Mouse (Mus musculus): Measurements from ENCODE around the gene Gm609. TPM values are rescaled to one million over a fixed set of nuclear protein-coding genes. Genes with fewer than 3 reads are reported as not detected.

The Gm609 gene
- polyA plus RNA-seq, 1 experiment from 2014 or later, result 0.82 TPM

- no peak overlapping the region for H3K9ac ChIP-seq
- no peaks in the 10 kb centered on the region for H3K36me3 ChIP-seq
- no peak overlapping the region for H3K27ac ChIP-seq
- WGBS, result 67% methylated on average over 5 of the region's 5 CpGs
- H3K4me1 ChIP-seq, result no peaks in the 10 kb centered on the region
- no peak overlapping the region for H3K4me3 ChIP-seq (replicated peaks)
- no peak overlapping the region for H3K4me2 ChIP-seq
- no peaks in the 10 kb centered on the region for H3K9me3 ChIP-seq
- H3K27me3 ChIP-seq (replicated peaks), result no peaks in the 10 kb centered on the region
- no peak for ATAC-seq (ENCODE audit: insufficient read depth, low FRiP score, low read depth)
Measured at GRCm38 (mm10) chr16:45390286-45390956, 102.3 kb downstream of the Gm609 start.

- Histone ChIP-seq H3K4me2 (no peak overlapping the region), H3K27ac (no peak overlapping the region), H3K4me1 (no peaks in the 10 kb centered on the region), H3K4me3 (replicated peaks) (no peak overlapping the region), H3K36me3 (no peaks in the 10 kb centered on the region), H3K27me3 (replicated peaks) (no peaks in the 10 kb centered on the region), H3K9me3 (no peaks in the 10 kb centered on the region), H3K9ac (no peak overlapping the region)
- ATAC-seq (ENCODE audit: insufficient read depth, low FRiP score, low read depth), result no peak
- 72% methylated on average over 2 of the region's 2 CpGs for WGBS
Measured at GRCm38 (mm10) chr16:45389833-45390232, 102.9 kb downstream of the Gm609 start.

DNA sequence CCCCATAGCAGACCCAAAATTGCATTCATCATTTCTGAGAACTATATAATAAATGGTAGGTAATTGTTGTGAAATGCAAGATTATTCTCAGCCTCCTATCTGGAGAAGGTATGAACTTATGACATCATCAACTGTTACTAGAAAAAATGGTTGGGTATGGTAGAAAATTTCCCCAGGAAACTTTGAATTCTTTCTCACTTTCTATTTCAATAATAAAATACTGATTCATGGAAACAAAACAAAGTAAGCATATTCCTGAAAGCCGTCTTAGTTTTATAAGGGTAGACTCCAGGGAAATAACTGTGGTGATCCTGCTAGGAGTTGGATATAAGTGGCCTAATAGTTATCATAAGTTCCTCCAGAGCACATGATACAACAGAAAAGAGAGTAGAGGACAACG lies 103.7 kb downstream of the Gm609 start:
- Histone ChIP-seq H3K36me3 (no peaks in the 10 kb centered on the region), H3K4me3 (replicated peaks) (no peak overlapping the region), H3K4me1 (no peaks in the 10 kb centered on the region), H3K27ac (no peak overlapping the region), H3K9me3 (no peaks in the 10 kb centered on the region), H3K9ac (no peak overlapping the region), H3K4me2 (no peak overlapping the region), H3K27me3 (replicated peaks) (no peaks in the 10 kb centered on the region)
- WGBS, result 87% methylated on average over 2 of the region's 2 CpGs
- no peak for ATAC-seq (ENCODE audit: insufficient read depth, low FRiP score, low read depth)

DNA sequence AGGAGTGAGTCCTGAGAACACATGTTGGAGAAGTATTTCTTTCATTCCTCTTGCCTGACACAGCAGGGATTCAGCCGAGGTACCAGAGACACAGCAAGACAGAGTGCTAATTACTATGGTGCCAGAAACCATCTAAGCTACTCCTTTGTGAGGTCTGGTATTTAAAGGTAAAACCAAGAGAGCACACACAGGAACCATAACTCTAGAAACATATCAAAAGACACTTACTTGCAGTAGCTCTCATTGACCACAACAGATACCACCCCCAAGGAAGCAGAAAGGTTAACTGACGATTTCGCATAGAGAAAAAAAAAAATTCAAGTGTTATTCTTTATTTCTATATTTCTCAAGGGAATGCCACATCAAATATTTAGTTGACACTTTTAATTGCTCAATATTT lies 111.0 kb downstream of the Gm609 start:
- H3K4me3 ChIP-seq (replicated peaks), result no peak overlapping the region
- H3K4me1 ChIP-seq, result no peaks in the 10 kb centered on the region
- no peaks in the 10 kb centered on the region for H3K27me3 ChIP-seq (replicated peaks)
- H3K9me3 ChIP-seq, result no peaks in the 10 kb centered on the region
- WGBS, result 75% methylated on average over 3 of the region's 3 CpGs
- 0 out of 2 replicates have a peak, but pooled peaks cover 3% of the 10 kb centered on the region for H3K36me3 ChIP-seq
- H3K4me2 ChIP-seq, result no peak overlapping the region
- no peak overlapping the region for H3K9ac ChIP-seq
- H3K27ac ChIP-seq, result no peak overlapping the region
- ATAC-seq (ENCODE audit: insufficient read depth, low FRiP score, low read depth), result no peak

GRCm38 (mm10) chr16:45378959-45379358 lies 113.8 kb downstream of the Gm609 start:
- Histone ChIP-seq H3K36me3 (0 out of 2 replicates have a peak, but pooled peaks cover 3% of the 10 kb centered on the region), H3K27ac (no peak overlapping the region), H3K4me2 (no peak overlapping the region), H3K4me3 (replicated peaks) (no peak overlapping the region), H3K4me1 (no peaks in the 10 kb centered on the region), H3K9me3 (no peaks in the 10 kb centered on the region), H3K27me3 (replicated peaks) (no peaks in the 10 kb centered on the region), H3K9ac (no peak overlapping the region)
- 72% methylated on average over 3 of the region's 3 CpGs for WGBS
- no peak for ATAC-seq (ENCODE audit: insufficient read depth, low FRiP score, low read depth)

- ATAC-seq (ENCODE audit: insufficient read depth, low FRiP score, low read depth), result no peak
- no peaks in the 10 kb centered on the region for H3K27me3 ChIP-seq (replicated peaks)
- H3K27ac ChIP-seq, result no peak overlapping the region
- H3K9me3 ChIP-seq, result no peaks in the 10 kb centered on the region
- 86% methylated on average over 5 of the region's 5 CpGs for WGBS
- H3K36me3 ChIP-seq, result 0 out of 2 replicates have a peak, but pooled peaks cover 3% of the 10 kb centered on the region
- no peak overlapping the region for H3K9ac ChIP-seq
- H3K4me1 ChIP-seq, result no peaks in the 10 kb centered on the region
- H3K4me3 ChIP-seq (replicated peaks), result no peak overlapping the region
- H3K4me2 ChIP-seq, result no peak overlapping the region
Measured at GRCm38 (mm10) chr16:45378147-45378943, 114.4 kb downstream of the Gm609 start.

- H3K4me1 ChIP-seq, result no peaks in the 10 kb centered on the region
- no peaks in the 10 kb centered on the region for H3K9me3 ChIP-seq
- no peaks in the 10 kb centered on the region for H3K36me3 ChIP-seq
- no peak overlapping the region for H3K4me2 ChIP-seq
- WGBS, result 87% methylated on average over 4 of the region's 4 CpGs
- no peak overlapping the region for H3K9ac ChIP-seq
- no peak overlapping the region for H3K4me3 ChIP-seq (replicated peaks)
- no peak overlapping the region for H3K27ac ChIP-seq
- ATAC-seq (ENCODE audit: insufficient read depth, low FRiP score, low read depth), result no peak
- no peaks in the 10 kb centered on the region for H3K27me3 ChIP-seq (replicated peaks)
Measured at GRCm38 (mm10) chr16:45377332-45377731, 115.4 kb downstream of the Gm609 start.

GRCm38 (mm10) chr16:45376812-45377211 lies 116.0 kb downstream of the Gm609 start:
- Histone ChIP-seq H3K9me3 (no peaks in the 10 kb centered on the region), H3K27ac (no peak overlapping the region), H3K27me3 (replicated peaks) (no peaks in the 10 kb centered on the region), H3K4me2 (no peak overlapping the region), H3K9ac (no peak overlapping the region), H3K4me3 (replicated peaks) (no peak overlapping the region), H3K4me1 (no peaks in the 10 kb centered on the region), H3K36me3 (no peaks in the 10 kb centered on the region)
- 49% methylated on average over 2 of the region's 2 CpGs for WGBS
- ATAC-seq (ENCODE audit: insufficient read depth, low FRiP score, low read depth), result no peak

DNA sequence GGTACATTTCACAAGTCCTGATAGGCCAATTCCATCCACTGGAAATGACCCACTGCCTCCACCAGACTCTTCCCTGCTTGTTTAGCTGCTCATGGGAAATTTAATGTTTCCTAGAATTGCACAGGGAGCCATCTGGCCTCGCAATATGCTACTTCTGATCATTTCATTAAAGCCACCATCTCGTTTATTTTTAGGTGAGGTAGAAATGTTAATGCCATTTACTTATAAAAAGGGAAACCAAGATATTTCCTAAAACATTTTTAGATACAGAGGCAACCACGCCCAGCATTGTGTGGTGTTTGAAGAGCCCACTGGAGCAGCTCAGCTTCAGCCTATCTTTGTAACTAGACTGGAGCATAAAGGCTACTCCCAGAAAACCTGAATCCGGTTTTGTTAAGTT lies 116.5 kb downstream of the Gm609 start:
- Histone ChIP-seq H3K9me3 (no peaks in the 10 kb centered on the region), H3K36me3 (no peaks in the 10 kb centered on the region), H3K9ac (no peak overlapping the region), H3K4me3 (replicated peaks) (no peak overlapping the region), H3K27ac (no peak overlapping the region), H3K27me3 (replicated peaks) (no peaks in the 10 kb centered on the region), H3K4me1 (no peaks in the 10 kb centered on the region), H3K4me2 (no peak overlapping the region)
- WGBS, result 74% methylated on average over 4 of the region's 4 CpGs
- no peak for ATAC-seq (ENCODE audit: insufficient read depth, low FRiP score, low read depth)

GRCm38 (mm10) chr16:45375506-45376225 lies 117.1 kb downstream of the Gm609 start:
- H3K36me3 ChIP-seq, result no peaks in the 10 kb centered on the region
- no peak overlapping the region for H3K4me2 ChIP-seq
- no peaks in the 10 kb centered on the region for H3K4me1 ChIP-seq
- H3K9ac ChIP-seq, result no peak overlapping the region
- no peak for ATAC-seq (ENCODE audit: insufficient read depth, low FRiP score, low read depth)
- no peaks in the 10 kb centered on the region for H3K9me3 ChIP-seq
- no peak overlapping the region for H3K27ac ChIP-seq
- WGBS, result 55% methylated on average over 2 of the region's 2 CpGs
- no peaks in the 10 kb centered on the region for H3K27me3 ChIP-seq (replicated peaks)
- no peak overlapping the region for H3K4me3 ChIP-seq (replicated peaks)

DNA sequence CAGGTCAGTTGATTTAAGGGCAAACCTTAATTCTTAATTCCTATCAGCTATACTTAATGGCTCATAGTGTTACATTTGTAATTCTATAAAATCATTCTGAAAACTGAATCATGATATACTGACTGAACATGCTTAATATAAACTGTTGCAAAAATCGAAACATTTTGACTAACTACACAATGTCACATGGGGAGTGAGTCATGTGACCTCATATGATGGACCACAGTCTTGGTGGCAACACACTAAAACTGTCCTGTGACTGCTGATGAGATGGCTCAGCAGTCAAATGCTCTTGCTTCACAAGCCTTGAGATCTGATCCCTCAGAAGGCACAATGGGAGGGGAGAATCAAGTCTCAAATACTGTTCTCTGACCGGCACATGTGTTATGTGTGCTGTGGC lies 118.7 kb downstream of the Gm609 start:
- Histone ChIP-seq H3K9me3 (no peaks in the 10 kb centered on the region), H3K27me3 (replicated peaks) (no peaks in the 10 kb centered on the region), H3K36me3 (no peaks in the 10 kb centered on the region), H3K27ac (no peak overlapping the region), H3K9ac (no peak overlapping the region), H3K4me1 (no peaks in the 10 kb centered on the region), H3K4me2 (no peak overlapping the region), H3K4me3 (replicated peaks) (no peak overlapping the region)
- ATAC-seq (ENCODE audit: insufficient read depth, low FRiP score, low read depth), result no peak
- 86% methylated on average over 2 of the region's 2 CpGs for WGBS

- no peak overlapping the region for H3K4me2 ChIP-seq
- no peaks in the 10 kb centered on the region for H3K36me3 ChIP-seq
- H3K4me3 ChIP-seq (replicated peaks), result no peak overlapping the region
- 68% methylated on average over 1 of the region's 1 CpGs for WGBS
- no peaks in the 10 kb centered on the region for H3K9me3 ChIP-seq
- no peaks in the 10 kb centered on the region for H3K27me3 ChIP-seq (replicated peaks)
- no peaks in the 10 kb centered on the region for H3K4me1 ChIP-seq
- ATAC-seq (ENCODE audit: insufficient read depth, low FRiP score, low read depth), result no peak
- H3K9ac ChIP-seq, result no peak overlapping the region
- H3K27ac ChIP-seq, result no peak overlapping the region
Measured at GRCm38 (mm10) chr16:45371076-45371475, 121.7 kb downstream of the Gm609 start.

All from stomach, embryonic 15.5 days (tissue).